Comparison of ENCODE assay signal across 14 mouse cellular contexts in genomic region chr5:35898994-35899393, GRCm38 (mm10).
"Had no signal": no experiment of that assay in that cellular context is flagged by ENCODE, and none has a peak within 500 bp of the region (broad histone marks: within the 10 kb centered on the region; RNA-seq: fewer than 3 reads in every experiment).

No protein-coding gene starts in this region.

- H3K4me2 ChIP-seq: limb, embryonic 15.5 days; liver, embryonic 12.5 days; neural tube, embryonic 15.5 days had no signal

- H3K9me3 ChIP-seq: limb, embryonic 15.5 days; liver, embryonic 12.5 days; midbrain, embryonic 10.5 days; neural tube, embryonic 15.5 days had no signal

- H3K4me3 ChIP-seq: limb, embryonic 15.5 days; liver, embryonic 12.5 days; midbrain, embryonic 10.5 days; myocyte; neural tube, embryonic 15.5 days had no signal

- ATAC-seq: liver, embryonic 12.5 days had no signal

- H3K36me3 ChIP-seq: liver, embryonic 12.5 days; midbrain, embryonic 10.5 days; neural tube, embryonic 15.5 days had no signal

- DNase-seq: kidney, postnatal 36 days; layer of hippocampus, adult 9-11 months; layer of hippocampus, postnatal 36 days; lung, embryonic 14.5 days; midbrain, embryonic 14.5 days; right cerebral cortex, postnatal 4 days; spleen, adult 18-20 months; thymus, adult 18-20 months; thymus, postnatal 14 days had no signal

- H3K9ac ChIP-seq: limb, embryonic 15.5 days; liver, embryonic 12.5 days; lung, embryonic 14.5 days; neural tube, embryonic 15.5 days had no signal

- H3K27me3 ChIP-seq: limb, embryonic 15.5 days; neural tube, embryonic 15.5 days had no signal

- H3K27ac ChIP-seq: limb, embryonic 15.5 days; liver, embryonic 12.5 days; midbrain, embryonic 10.5 days; neural tube, embryonic 15.5 days had no signal
